Mouse (Mus musculus) macrophage (primary cell): ENCODE data around the gene I0C0044D17Rik. TPM values are rescaled to one million over a fixed set of nuclear protein-coding genes. Genes with fewer than 3 reads are reported as not detected.

Experiments
- H3K27ac ChIP-seq: fragments of 350-480 bp; formaldehyde crosslinking; 2 replicates; pipeline ENCODE4 v1.9.0; 2021
- H3K36me3 ChIP-seq: fragments of 350-480 bp; formaldehyde crosslinking; 2 replicates; pipeline ENCODE4 v1.9.0; 2021; ENCODE audit errors: inconsistent target
- H3K4me3 ChIP-seq: fragments of 350-480 bp; formaldehyde crosslinking; 2 replicates; pipeline ENCODE4 v1.9.0; 2021; ENCODE audit errors: inconsistent target
- H3K79me2 ChIP-seq: fragments of 350-480 bp; formaldehyde crosslinking; 2 replicates; pipeline ENCODE4 v1.9.0; 2021; ENCODE audit errors: inconsistent target
- WGBS: methylation state at CpG from one replicate; pipeline ENCODE4 v1.1.7; 2026; ENCODE audit warnings: inconsistent platforms; ENCODE audit not compliant: missing documents; 5-methylcytosine and 5-hydroxymethylcytosine counted together
- polyA plus RNA-seq: library from polyadenylated mRNA; stranded (reverse); fragments of 250-400 nt; gene quantifications from 3 replicates; pipeline ENCODE4 v1.2.4, GENCODE M21; 2018; ENCODE audit warnings: inconsistent platforms

I0C0044D17Rik gene
- polyA plus RNA-seq, 1 experiment from 2014 or later = not detected

- WGBS = 66% methylated on average over 9 of the region's 9 CpGs
- no peaks in the 10 kb centered on the region for H3K79me2 ChIP-seq
- no peak overlapping the region for H3K27ac ChIP-seq
Measured at GRCm38 (mm10) chr4:98806306-98806705, 17.3 kb downstream of the I0C0044D17Rik start.

GRCm38 (mm10) chr4:98805291-98806048 lies 18.2 kb downstream of the I0C0044D17Rik start:
- no peak overlapping the region for H3K27ac ChIP-seq
- H3K4me3 ChIP-seq = no peak overlapping the region
- no peaks in the 10 kb centered on the region for H3K79me2 ChIP-seq
- 85% methylated on average over 12 of the region's 12 CpGs for WGBS
- H3K36me3 ChIP-seq = no peaks in the 10 kb centered on the region

More at GRCm38 (mm10) chr4:98806306-98806705, 17.3 kb downstream of the I0C0044D17Rik start:
- H3K36me3 ChIP-seq = no peaks in the 10 kb centered on the region
- H3K4me3 ChIP-seq = no peak overlapping the region

GRCm38 (mm10) chr4:98804476-98805134 lies 19.0 kb downstream of the I0C0044D17Rik start:
- no peaks in the 10 kb centered on the region for H3K36me3 ChIP-seq
- H3K27ac ChIP-seq = no peak overlapping the region
- no peak overlapping the region for H3K4me3 ChIP-seq
- 93% methylated on average over 7 of the region's 7 CpGs for WGBS
- H3K79me2 ChIP-seq = no peaks in the 10 kb centered on the region

GRCm38 (mm10) chr4:98801775-98802174 lies 21.9 kb downstream of the I0C0044D17Rik start:
- 94% methylated on average over 11 of the region's 11 CpGs for WGBS
- Histone ChIP-seq H3K36me3 (no peaks in the 10 kb centered on the region), H3K27ac (no peak overlapping the region), H3K79me2 (no peaks in the 10 kb centered on the region), H3K4me3 (no peak overlapping the region)

DNA sequence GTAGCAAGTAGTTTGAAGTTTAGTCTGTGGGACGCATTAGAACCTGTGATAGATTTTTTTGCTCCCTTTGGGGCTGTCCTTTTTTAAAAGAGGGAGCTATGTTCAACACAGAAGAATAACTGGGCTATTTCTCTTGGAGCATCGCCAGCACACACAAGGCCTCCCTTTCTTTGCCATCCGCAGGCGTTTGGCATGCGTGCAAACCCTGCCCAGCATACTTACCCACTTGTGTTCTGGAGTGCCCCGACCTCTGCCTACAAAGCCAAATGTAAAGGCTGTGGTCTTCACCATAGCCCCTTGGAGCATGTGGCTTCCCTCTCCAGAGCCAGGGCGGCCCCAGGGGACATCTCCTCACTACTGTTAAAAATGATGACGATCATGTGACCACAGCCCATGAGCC lies 22.8 kb downstream of the I0C0044D17Rik start:
- Histone ChIP-seq H3K79me2 (no peaks in the 10 kb centered on the region), H3K4me3 (no peak overlapping the region), H3K27ac (no peak overlapping the region), H3K36me3 (no peaks in the 10 kb centered on the region)
- 96% methylated on average over 8 of the region's 8 CpGs for WGBS

- Histone ChIP-seq H3K79me2 (no peaks in the 10 kb centered on the region), H3K4me3 (no peak overlapping the region), H3K36me3 (no peaks in the 10 kb centered on the region), H3K27ac (no peak overlapping the region)
- 88% methylated on average over 11 of the region's 11 CpGs for WGBS
Measured at GRCm38 (mm10) chr4:98796591-98797341, 26.9 kb downstream of the I0C0044D17Rik start.

GRCm38 (mm10) chr4:98795241-98795640 lies 28.4 kb downstream of the I0C0044D17Rik start:
- no peaks in the 10 kb centered on the region for H3K36me3 ChIP-seq
- no peaks in the 10 kb centered on the region for H3K79me2 ChIP-seq
- H3K27ac ChIP-seq = no peak overlapping the region
- no peak overlapping the region for H3K4me3 ChIP-seq
- WGBS = 92% methylated on average over 2 of the region's 2 CpGs

GRCm38 (mm10) chr4:98793486-98793885 lies 30.2 kb downstream of the I0C0044D17Rik start:
- no peaks in the 10 kb centered on the region for H3K79me2 ChIP-seq
- WGBS = 92% methylated on average over 9 of the region's 9 CpGs

DNA sequence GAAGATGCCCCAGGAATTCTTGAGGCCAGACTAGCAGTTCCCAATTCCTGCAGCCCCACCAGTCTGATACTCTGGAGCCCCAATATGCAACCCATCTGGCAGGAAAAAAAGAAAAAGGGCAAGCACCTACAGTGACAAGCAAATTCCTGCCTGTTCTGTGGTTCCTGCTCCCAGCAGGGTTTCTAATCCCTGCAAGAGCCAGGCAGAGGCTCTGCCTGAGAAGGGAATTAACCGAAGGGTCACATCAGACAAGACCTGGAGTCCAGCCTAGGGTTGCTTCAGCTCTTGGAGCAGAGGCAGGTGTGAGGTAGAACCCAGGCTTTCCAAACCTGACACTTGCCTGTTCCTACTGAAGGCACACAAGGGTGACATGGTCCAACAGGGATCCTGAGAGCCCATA lies 32.9 kb downstream of the I0C0044D17Rik start:
- Histone ChIP-seq H3K27ac (no peak overlapping the region), H3K4me3 (no peak overlapping the region), H3K79me2 (no peaks in the 10 kb centered on the region), H3K36me3 (no peaks in the 10 kb centered on the region)
- WGBS = 73% methylated on average over 1 of the region's 1 CpGs

More at GRCm38 (mm10) chr4:98793486-98793885, 30.2 kb downstream of the I0C0044D17Rik start:
- no peaks in the 10 kb centered on the region for H3K36me3 ChIP-seq
- H3K4me3 ChIP-seq = no peak overlapping the region
- H3K27ac ChIP-seq = no peak overlapping the region

- WGBS = 6% methylated on average over 8 of the region's 10 CpGs
- H3K4me3 ChIP-seq = no peak overlapping the region
- H3K36me3 ChIP-seq = no peaks in the 10 kb centered on the region
- no peaks in the 10 kb centered on the region for H3K79me2 ChIP-seq
- no peak overlapping the region for H3K27ac ChIP-seq
Measured at GRCm38 (mm10) chr4:98789861-98790311, 33.8 kb downstream of the I0C0044D17Rik start.

- WGBS = 83% methylated on average over 7 of the region's 7 CpGs
- H3K79me2 ChIP-seq = no peaks in the 10 kb centered on the region
Measured at GRCm38 (mm10) chr4:98789133-98789765, 34.4 kb downstream of the I0C0044D17Rik start.

GRCm38 (mm10) chr4:98786281-98786680 lies 37.4 kb downstream of the I0C0044D17Rik start:
- Histone ChIP-seq H3K36me3 (no peaks in the 10 kb centered on the region), H3K79me2 (no peaks in the 10 kb centered on the region), H3K27ac (no peak overlapping the region), H3K4me3 (no peak overlapping the region)
- WGBS = 51% methylated on average over 3 of the region's 3 CpGs

More at GRCm38 (mm10) chr4:98789133-98789765, 34.4 kb downstream of the I0C0044D17Rik start:
- Histone ChIP-seq H3K4me3 (no peak overlapping the region), H3K27ac (no peak overlapping the region), H3K36me3 (no peaks in the 10 kb centered on the region)

- H3K36me3 ChIP-seq = no peaks in the 10 kb centered on the region
- 52% methylated on average over 8 of the region's 8 CpGs for WGBS
- H3K4me3 ChIP-seq = no peak overlapping the region
- no peaks in the 10 kb centered on the region for H3K79me2 ChIP-seq
- no peak overlapping the region for H3K27ac ChIP-seq
Measured at GRCm38 (mm10) chr4:98785851-98786250, 37.8 kb downstream of the I0C0044D17Rik start.

GRCm38 (mm10) chr4:98778219-98778618 lies 45.4 kb downstream of the I0C0044D17Rik start:
- H3K79me2 ChIP-seq = no peaks in the 10 kb centered on the region
- no peak overlapping the region for H3K27ac ChIP-seq
- H3K4me3 ChIP-seq = no peak overlapping the region
- no peaks in the 10 kb centered on the region for H3K36me3 ChIP-seq
- WGBS = 12% methylated on average over 10 of the region's 16 CpGs
